Mouse (Mus musculus) CD4-positive, CD25-positive, alpha-beta regulatory T cell (primary cell): ENCODE measurements around the gene Olfr239. TPM values are rescaled to one million over a fixed set of nuclear protein-coding genes. Genes with fewer than 3 reads are reported as not detected.

Experiments
- polyA plus RNA-seq: library from polyadenylated mRNA; unstranded; fragments of 100-300 nt; shearing (Covaris generic); gene quantifications from one replicate; pipeline ENCODE4 v1.2.1, GENCODE M21; 2017

The Olfr239 gene
- polyA plus RNA-seq, result not detected

DNA sequence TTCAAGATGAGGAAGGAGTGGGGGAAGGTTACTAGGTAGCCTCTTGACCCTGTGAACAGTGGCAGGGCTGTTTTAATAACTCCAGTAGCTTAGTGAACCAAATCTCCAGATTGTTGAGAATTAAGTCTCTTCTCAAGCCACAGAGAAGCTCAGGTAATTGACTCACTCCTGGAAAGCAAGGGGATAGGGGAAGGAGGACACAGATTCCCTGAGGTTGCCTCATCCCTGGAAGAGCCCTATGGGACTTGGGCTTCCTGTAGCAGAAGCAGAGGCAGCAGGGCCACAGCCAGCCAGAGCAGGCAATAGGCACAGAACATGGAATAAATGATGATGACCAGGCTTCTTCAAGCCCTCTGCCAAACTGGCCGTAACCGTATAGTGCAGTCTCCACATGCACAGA is at the start of gene Olfr239:
Gene Olfr239 (plus strand): TSS at position 301 of the 400 bp plus-strand sequence.

DNA sequence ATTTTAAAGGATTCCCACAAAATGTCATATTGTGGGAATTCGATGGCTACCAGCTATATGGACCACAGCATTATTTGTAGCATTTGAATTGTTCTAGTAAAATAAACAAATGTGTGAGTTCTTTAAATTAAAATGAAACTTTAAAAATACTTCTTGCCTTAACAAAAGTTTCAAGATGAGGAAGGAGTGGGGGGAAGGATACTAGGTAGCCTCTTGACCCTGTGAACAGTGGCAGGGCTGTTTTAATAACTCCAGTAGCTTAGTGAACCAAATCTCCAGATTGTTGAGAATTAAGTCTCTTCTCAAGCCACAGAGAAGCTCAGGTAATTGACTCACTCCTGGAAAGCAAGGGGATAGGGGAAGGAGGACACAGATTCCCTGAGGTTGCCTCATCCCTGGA is 23.0 kb upstream of the Olfr239 start, which contains the start of gene Olfr55:
Gene Olfr55 (plus strand): TSS at position 301 of the 400 bp plus-strand sequence.

DNA sequence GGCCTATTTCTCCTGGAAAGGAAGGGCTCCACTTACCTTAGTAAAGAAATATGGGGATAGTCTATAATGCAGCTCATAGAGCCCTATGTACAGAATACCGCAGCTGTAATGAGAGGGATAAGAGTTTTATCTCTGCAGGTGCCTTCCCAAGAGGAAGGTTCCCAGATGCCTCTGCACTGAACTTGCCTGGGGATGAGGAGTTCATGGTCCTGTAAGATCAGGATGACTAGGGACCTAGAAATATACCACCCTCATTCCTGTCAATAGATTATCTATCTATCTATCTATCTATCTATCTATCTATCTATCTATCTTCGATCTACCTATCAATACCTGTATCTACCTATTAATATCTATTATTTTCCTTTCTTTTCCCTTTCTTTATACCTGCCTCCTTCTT is 30.5 kb downstream of the Olfr239 start, which contains the start of gene Olfr1564:
Gene Olfr1564 (minus strand): TSS at position 101 of the 400 bp plus-strand sequence.

Other genes with a start within 250 kb of the Olfr239 start
- 56.5 TPM for gene Cyp4f13, start 243.9 kb upstream of the Olfr239 start, polyA plus RNA-seq
- 20.5 TPM for gene Zfp472, start 225.5 kb upstream of the Olfr239 start, polyA plus RNA-seq
- gene Zfp952, start 198.2 kb upstream of the Olfr239 start, polyA plus RNA-seq, result 16.9 TPM
- gene Zfp763, start 157.9 kb upstream of the Olfr239 start, polyA plus RNA-seq, result 9.1 TPM
- gene 4921501E09Rik, start 123.2 kb upstream of the Olfr239 start, polyA plus RNA-seq, result not detected
- 4.9 TPM for gene Zfp563, start 102.0 kb upstream of the Olfr239 start, polyA plus RNA-seq
- gene Morc2b, start 51.6 kb upstream of the Olfr239 start, polyA plus RNA-seq, result not detected
- gene Olfr55, start 22.9 kb upstream of the Olfr239 start, polyA plus RNA-seq, result not detected
- not detected for gene Olfr1564, start 30.4 kb downstream of the Olfr239 start, polyA plus RNA-seq
- 18.7 TPM for gene Zfp955a, start 63.8 kb downstream of the Olfr239 start, polyA plus RNA-seq
- gene Olfr63, start 73.4 kb downstream of the Olfr239 start, polyA plus RNA-seq, result 0.02 TPM
- 12.1 TPM for gene Zfp955b, start 98.2 kb downstream of the Olfr239 start, polyA plus RNA-seq
- 13.0 TPM for gene Zfp81, start 167.6 kb downstream of the Olfr239 start, polyA plus RNA-seq
- gene Zfp101, start 203.3 kb downstream of the Olfr239 start, polyA plus RNA-seq, result 6.1 TPM
- not detected for gene Actl9, start 241.6 kb downstream of the Olfr239 start, polyA plus RNA-seq